Mouse (Mus musculus) G1E-ER4 (cell line): ENCODE measurements around the gene Gm20425. TPM values are rescaled to one million over a fixed set of nuclear protein-coding genes. Genes with fewer than 3 reads are reported as not detected.

Experiments
- GATA1 ChIP-seq: IDR thresholded peaks from one replicate; pipeline ENCODE4 v1.8.0; 2012; ENCODE audit warnings: low read length, inconsistent platforms
- polyA plus RNA-seq: library from polyadenylated mRNA; stranded (reverse); fragments of >175 nt; gene quantifications from 2 replicates; pipeline ENCODE4 v1.2.3, GENCODE M21; 2012

The Gm20425 gene
- polyA plus RNA-seq, 1 experiment, result not detected

- no peak for TF ChIP-seq GATA1
These were observed 855 bp downstream of the Gm20425 start for GRCm38 (mm10) chr9:103229037-103229867.

- TF ChIP-seq GATA1, result no peak
These were observed 1.6 kb downstream of the Gm20425 start for GRCm38 (mm10) chr9:103228370-103229003.

GRCm38 (mm10) chr9:103227760-103228159, 2.3 kb downstream of the Gm20425 start:
- TF ChIP-seq GATA1, result no peak

- TF ChIP-seq GATA1, result no peak
These were observed 3.3 kb downstream of the Gm20425 start for GRCm38 (mm10) chr9:103226806-103227205.

- TF ChIP-seq GATA1, result no peak
These were observed 4.6 kb downstream of the Gm20425 start for GRCm38 (mm10) chr9:103225464-103225863.

GRCm38 (mm10) chr9:103224721-103225120, 5.4 kb downstream of the Gm20425 start:
- TF ChIP-seq GATA1, result no peak

GRCm38 (mm10) chr9:103214281-103214680, 15.8 kb downstream of the Gm20425 start:
- TF ChIP-seq GATA1, result no peak

GRCm38 (mm10) chr9:103213631-103214030, 16.5 kb downstream of the Gm20425 start:
- TF ChIP-seq GATA1, result no peak

GRCm38 (mm10) chr9:103212654-103213420, 17.3 kb downstream of the Gm20425 start:
- TF ChIP-seq GATA1, result no peak

GRCm38 (mm10) chr9:103208802-103209423, 21.2 kb downstream of the Gm20425 start:
- no peak for TF ChIP-seq GATA1

- TF ChIP-seq GATA1, result no peak
These were observed 22.3 kb downstream of the Gm20425 start for GRCm38 (mm10) chr9:103207846-103208245.

GRCm38 (mm10) chr9:103205786-103206185, 24.3 kb downstream of the Gm20425 start:
- TF ChIP-seq GATA1, result no peak

- no peak for TF ChIP-seq GATA1
These were observed 28.4 kb downstream of the Gm20425 start, which contains the start of gene Srprb for GRCm38 (mm10) chr9:103201561-103202260. TSS of gene Srprb (minus strand) at chr9:103202137.

- no peak for TF ChIP-seq GATA1
These were observed 41.7 kb downstream of the Gm20425 start for GRCm38 (mm10) chr9:103188416-103188815.

- TF ChIP-seq GATA1, result no peak
These were observed 43.4 kb downstream of the Gm20425 start for GRCm38 (mm10) chr9:103186747-103187146.
